ENCODE assay signal across 10 mouse cellular contexts in the genomic region with DNA sequence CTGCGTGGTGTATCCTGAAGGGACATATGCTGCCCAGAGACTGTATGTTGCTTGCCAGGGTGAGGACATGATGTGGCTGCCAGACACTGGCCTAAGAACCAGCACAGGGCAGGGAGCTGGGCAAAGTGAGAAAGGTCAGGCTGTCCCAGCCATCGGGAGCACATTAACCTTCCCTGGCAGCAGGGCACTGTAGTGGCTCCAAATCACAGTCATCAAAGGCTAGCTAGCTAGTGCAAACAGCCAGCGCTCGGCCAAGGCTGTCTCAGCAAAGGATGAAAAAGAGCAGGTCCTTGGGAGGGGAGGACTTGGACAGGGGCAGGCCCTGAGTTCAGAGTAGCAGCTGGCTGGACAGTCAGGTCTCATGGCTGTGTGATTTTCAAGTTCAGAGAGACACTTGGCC.
DNase-seq lines count a peak whose midpoint lies in the region; ATAC-seq and TF ChIP-seq lines count a peak whose summit lies in the region.
"Had no signal": no experiment of that assay in that cellular context is flagged by ENCODE, and none has a peak within 500 bp of the region (broad histone marks: within the 10 kb centered on the region; RNA-seq: fewer than 3 reads in every experiment).

No protein-coding gene starts in this region.

- no peaks in the 10 kb centered on the region for H3K36me3 ChIP-seq in midbrain, embryonic 11.5 days (ENCODE audit: control insufficient read depth, insufficient read depth, low read length)
- H3K36me3 ChIP-seq in midbrain, embryonic 14.5 days (ENCODE audit: control insufficient read depth, insufficient read depth, low read length) = no peaks in the 10 kb centered on the region
- no peaks in the 10 kb centered on the region for H3K36me3 ChIP-seq in heart, adult 2 months (ENCODE audit: control insufficient read depth, insufficient read depth, low read length)
- H3K36me3 ChIP-seq in kidney, embryonic 15.5 days = no peaks in the 10 kb centered on the region
- H3K36me3 ChIP-seq: limb, embryonic 13.5 days had no signal

- H3K27me3 ChIP-seq in midbrain, embryonic 11.5 days (ENCODE audit: control insufficient read depth, insufficient read depth, low read length) = no peaks in the 10 kb centered on the region
- no peaks in the 10 kb centered on the region for H3K27me3 ChIP-seq in midbrain, embryonic 14.5 days (ENCODE audit: control insufficient read depth, insufficient read depth, low read length)
- no peaks in the 10 kb centered on the region for H3K27me3 ChIP-seq in heart, adult 2 months (ENCODE audit: control insufficient read depth, insufficient read depth, low read length)
- H3K27me3 ChIP-seq in kidney, embryonic 15.5 days = no peaks in the 10 kb centered on the region
- H3K27me3 ChIP-seq: limb, embryonic 13.5 days had no signal

- TF ChIP-seq CTCF in heart, adult 2 months (IDR thresholded peaks at IDR 0.05) = no peak

- 85% methylated on average over 4 of the region's 4 CpGs for WGBS in midbrain, embryonic 11.5 days
- WGBS in midbrain, embryonic 14.5 days = 87% methylated on average over 4 of the region's 4 CpGs
- WGBS in heart, adult 2 months = 33% methylated on average over 4 of the region's 4 CpGs
- WGBS in kidney, embryonic 15.5 days = 42% methylated on average over 4 of the region's 4 CpGs

- no peaks in the 10 kb centered on the region for H3K4me1 ChIP-seq in midbrain, embryonic 11.5 days (ENCODE audit: control insufficient read depth, insufficient read depth, low read length)
- no peaks in the 10 kb centered on the region for H3K4me1 ChIP-seq in midbrain, embryonic 14.5 days (ENCODE audit: control insufficient read depth, insufficient read depth, low read length)
- peaks cover 10% of the 10 kb centered on the region for H3K4me1 ChIP-seq in heart, adult 2 months (ENCODE audit: control insufficient read depth, insufficient read depth, low read length)
- peaks cover 32% of the 10 kb centered on the region for H3K4me1 ChIP-seq in kidney, embryonic 15.5 days

- H3K27ac ChIP-seq in midbrain, embryonic 11.5 days (ENCODE audit: low read depth, low read length) = no peak overlapping the region
- no peak overlapping the region for H3K27ac ChIP-seq in midbrain, embryonic 14.5 days (replicated peaks; ENCODE audit: low read depth, low read length)
- H3K27ac ChIP-seq in heart, adult 2 months = peak overlapping the region; percentile 55
- H3K27ac ChIP-seq in kidney, embryonic 15.5 days = peak overlapping the region; percentile 59; the same call in 1 of the 2 replicates
- H3K27ac ChIP-seq: limb, embryonic 13.5 days had no signal

- no peak overlapping the region for H3K4me3 ChIP-seq in midbrain, embryonic 11.5 days (ENCODE audit: low read depth, low read length)
- H3K4me3 ChIP-seq in midbrain, embryonic 14.5 days (replicated peaks; ENCODE audit: low read depth, low read length) = no peak overlapping the region
- no peak overlapping the region for H3K4me3 ChIP-seq in heart, adult 2 months
- no peak overlapping the region for H3K4me3 ChIP-seq in kidney, embryonic 15.5 days (replicated peaks)
- H3K4me3 ChIP-seq: limb, embryonic 13.5 days had no signal

- no peak for TF ChIP-seq POLR2A in heart, adult 2 months (IDR thresholded peaks at IDR 0.05; ENCODE audit: insufficient read depth, low read depth, low read length)

- DNase-seq in midbrain, embryonic 11.5 days (ENCODE audit: low spot score, missing footprints) = peak; percentile 62
- no peak for DNase-seq in midbrain, embryonic 14.5 days
- peak; percentile 59 to 79 for DNase-seq in heart, adult 2 months
- peak; percentile 33 for DNase-seq in ovary, postnatal 14 days (ENCODE audit: low spot score)
- DNase-seq in layer of hippocampus, postnatal 14 days (ENCODE audit: low spot score in 2 of 2) = no peak
- no peak for DNase-seq in spleen, adult 12 weeks (ENCODE audit: low spot score)
- DNase-seq in retina, embryonic 14.5 days (ENCODE audit: low spot score) = no peak
- DNase-seq: right cerebral cortex, postnatal 25 days had no signal

- no peak overlapping the region for H3K4me2 ChIP-seq in midbrain, embryonic 11.5 days
- H3K4me2 ChIP-seq in midbrain, embryonic 14.5 days (ENCODE audit: low read length) = no peak overlapping the region
- H3K4me2 ChIP-seq in kidney, embryonic 15.5 days = no peak overlapping the region
- H3K4me2 ChIP-seq: limb, embryonic 13.5 days had no signal

- no peaks in the 10 kb centered on the region for H3K79me2 ChIP-seq in heart, adult 2 months (replicated peaks; ENCODE audit: control insufficient read depth, insufficient read depth, low read length)

- peak; percentile 25; the same call in 1 of the 2 replicates for TF ChIP-seq EP300 in heart, adult 2 months (IDR thresholded peaks at IDR 0.05; ENCODE audit: insufficient read depth, low read depth, low read length)

- intact Hi-C loops in heart, adult 2 months (cut with DNase I) = loop anchor here (5.0 kb wide), 1 partner anchor 40 kb away; no protein-coding TSS in a partner anchor

- ATAC-seq in midbrain, embryonic 11.5 days (ENCODE audit: low FRiP score) = no peak
- no peak for ATAC-seq in midbrain, embryonic 14.5 days (ENCODE audit: low FRiP score, low TSS enrichment)
- ATAC-seq in kidney, embryonic 15.5 days (replicated peaks; ENCODE audit: low FRiP score) = peak; percentile 50

- no peaks in the 10 kb centered on the region for H3K9me3 ChIP-seq in midbrain, embryonic 11.5 days (ENCODE audit: control insufficient read depth, low read length)
- H3K9me3 ChIP-seq in midbrain, embryonic 14.5 days (ENCODE audit: control insufficient read depth, low read length) = no peaks in the 10 kb centered on the region
- no peaks in the 10 kb centered on the region for H3K9me3 ChIP-seq in kidney, embryonic 15.5 days (replicated peaks)
- H3K9me3 ChIP-seq: limb, embryonic 13.5 days had no signal

- H3K9ac ChIP-seq in midbrain, embryonic 11.5 days (ENCODE audit: low read length) = no peak overlapping the region
- H3K9ac ChIP-seq in midbrain, embryonic 14.5 days (replicated peaks; ENCODE audit: low read length) = no peak overlapping the region
- no peak overlapping the region for H3K9ac ChIP-seq in heart, adult 2 months (ENCODE audit: low read depth, low read length)
- H3K9ac ChIP-seq in kidney, embryonic 15.5 days = no peak overlapping the region
- H3K9ac ChIP-seq: limb, embryonic 13.5 days had no signal

Comparison
In these comparisons a context has a peak if more than half of its experiments do, and no peak if none do; other contexts are left out.
1. DNase-seq: peak in midbrain, embryonic 11.5 days (single experiment), heart, adult 2 months (2 of 2) and ovary, postnatal 14 days (single experiment); none in midbrain, embryonic 14.5 days (single experiment), layer of hippocampus, postnatal 14 days (0 of 2), spleen, adult 12 weeks (single experiment) and retina, embryonic 14.5 days (single experiment).
2. H3K27ac ChIP-seq: peak in heart, adult 2 months (single experiment) and kidney, embryonic 15.5 days (single experiment); none in midbrain, embryonic 11.5 days (single experiment) and midbrain, embryonic 14.5 days (single experiment).